Mouse (Mus musculus) layer of hippocampus, postnatal 14 days (tissue): ENCODE measurements around the gene Fkbp9. TPM values are rescaled to one million over a fixed set of nuclear protein-coding genes. Genes with fewer than 3 reads are reported as not detected.

Experiments used
- DNase-seq, 2 experiments: peaks; one replicate each; pipeline ENCODE4 v3.0.0; 2021 to 2022; ENCODE audit warnings: low spot score in 2 of 2, mixed read lengths in 1 of 2
- total RNA-seq, 2 experiments: library from RNA; stranded (reverse); gene quantifications; 2 replicates each; pipeline ENCODE4 v1.2.3; 2021

Gene Fkbp9
- total RNA-seq, 2 experiments from 2014 or later = 34.7 to 38.7 TPM

GRCm38 (mm10) chr6:56904330-56904729 lies 72.5 kb downstream of the Fkbp9 start:
- DNase-seq = no peak

- no peak for DNase-seq
These were observed 73.1 kb downstream of the Fkbp9 start for GRCm38 (mm10) chr6:56904982-56905381.

- no peak for DNase-seq
These were observed 73.6 kb downstream of the Fkbp9 start for GRCm38 (mm10) chr6:56905486-56905885.

GRCm38 (mm10) chr6:56906121-56906846 lies 74.4 kb downstream of the Fkbp9 start:
- DNase-seq = no peak

- no peak for DNase-seq
These were observed 76.1 kb downstream of the Fkbp9 start for GRCm38 (mm10) chr6:56907973-56908372.

GRCm38 (mm10) chr6:56908397-56908796 lies 76.5 kb downstream of the Fkbp9 start:
- DNase-seq = no peak

- peak; percentile 21 to 71 for DNase-seq
These were observed 77.1 kb downstream of the Fkbp9 start for GRCm38 (mm10) chr6:56908912-56909311.

- DNase-seq = no peak
These were observed 79.1 kb downstream of the Fkbp9 start for GRCm38 (mm10) chr6:56910910-56911309.

- DNase-seq = no peak
These were observed 81.4 kb downstream of the Fkbp9 start for GRCm38 (mm10) chr6:56913092-56913858.

- no peak for DNase-seq
These were observed 84.4 kb downstream of the Fkbp9 start for GRCm38 (mm10) chr6:56916279-56916678.

- DNase-seq = no peak
These were observed 85.9 kb downstream of the Fkbp9 start for GRCm38 (mm10) chr6:56917578-56918368.

- no peak for DNase-seq
These were observed 87.6 kb downstream of the Fkbp9 start for GRCm38 (mm10) chr6:56919330-56920044.

GRCm38 (mm10) chr6:56920222-56921092 lies 88.6 kb downstream of the Fkbp9 start:
- DNase-seq = no peak

- no peak for DNase-seq
These were observed 91.5 kb downstream of the Fkbp9 start for GRCm38 (mm10) chr6:56923331-56923725.

- peak; percentile 94 to 95 for DNase-seq
These were observed 92.2 kb downstream of the Fkbp9 start, which contains the start of the genes Nt5c3 and Vmn1r4 for GRCm38 (mm10) chr6:56923726-56924707. TSS of gene Nt5c3 (minus strand) at chr6:56923932. TSS of gene Vmn1r4 (plus strand) at chr6:56924015.
